Mouse (Mus musculus) heart, adult 18-20 months (tissue): Measurements from ENCODE around the gene Mtmr3. TPM values are rescaled to one million over a fixed set of nuclear protein-coding genes. Genes with fewer than 3 reads are reported as not detected.

Experiments used
- DNase-seq, 2 experiments: peaks; one replicate each; pipeline ENCODE4 v3.0.0; 2021 to 2022; ENCODE audit warnings: mixed read lengths in 1 of 2
- long read RNA-seq, 2 experiments: library from polyadenylated mRNA; stranded (forward); transcript quantifications; one replicate each; pipeline ENCODE4 v2.0.0; 2021
- total RNA-seq, 2 experiments: library from RNA; stranded (reverse); gene quantifications; 2 replicates each; pipeline ENCODE4 v1.2.3; 2021

Mtmr3 gene
- 10 to 100 TPM; 47.4 to 49.0 TPM for total RNA-seq
- long read RNA-seq, experiment 1, full-length matches to known transcripts: 1 of 18 reads
- long read RNA-seq, experiment 1, partial matches to known transcripts: 1 of 18 reads
- long read RNA-seq, experiment 1, other reads (novel, unspliced or antisense): 16 of 18 reads
- long read RNA-seq, experiment 2, full-length matches to known transcripts: 1 of 17 reads
- long read RNA-seq, experiment 2, partial matches to known transcripts: 0 of 17 reads
- long read RNA-seq, experiment 2, other reads (novel, unspliced or antisense): 16 of 17 reads

DNA sequence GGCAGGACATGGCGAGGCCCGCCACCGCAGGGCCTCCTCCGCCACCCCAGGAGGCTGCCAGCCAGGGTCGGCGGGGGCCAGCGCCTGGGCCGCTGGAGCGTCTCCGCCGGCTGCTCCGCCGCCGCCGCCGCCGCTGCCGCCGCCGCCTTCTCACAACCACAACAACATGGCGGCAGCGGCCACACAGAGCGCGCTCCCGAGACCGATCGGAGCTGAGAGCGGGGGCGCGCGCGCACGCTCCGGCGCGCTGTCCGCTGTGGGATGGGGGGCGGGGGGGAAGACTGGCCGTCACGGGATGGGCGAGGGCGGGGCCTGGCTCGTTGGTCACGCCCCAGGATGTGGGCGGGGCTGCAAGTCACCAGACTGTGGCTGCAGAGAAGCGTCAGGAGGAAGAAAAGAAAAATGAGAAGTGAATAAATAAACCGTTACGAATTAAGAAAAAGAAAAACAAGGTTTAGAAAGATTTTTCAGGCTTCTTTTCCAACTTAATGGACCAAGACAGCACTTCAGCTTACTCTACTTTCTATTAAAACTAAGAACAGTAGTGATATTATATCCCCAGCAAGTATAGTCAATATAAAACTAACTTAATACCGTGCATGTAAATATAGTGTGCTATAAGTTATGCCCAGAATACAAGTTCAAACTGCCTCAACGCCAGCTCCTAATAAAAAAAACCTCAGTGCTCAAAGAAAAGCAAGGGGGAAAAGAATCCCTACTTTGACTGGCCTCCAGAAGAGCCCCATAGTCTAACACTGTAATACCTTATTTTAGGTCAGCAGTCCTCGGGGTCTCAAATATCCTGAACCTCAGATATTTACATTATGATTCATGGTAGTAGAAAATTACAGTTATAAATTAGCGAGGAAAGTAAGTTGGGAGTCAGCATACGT, at the start of gene Mtmr3:
Gene Mtmr3, minus strand, starts transcription at position 256 of the 893 bp plus-strand sequence.
- peak; percentile 97 for DNase-seq

DNA sequence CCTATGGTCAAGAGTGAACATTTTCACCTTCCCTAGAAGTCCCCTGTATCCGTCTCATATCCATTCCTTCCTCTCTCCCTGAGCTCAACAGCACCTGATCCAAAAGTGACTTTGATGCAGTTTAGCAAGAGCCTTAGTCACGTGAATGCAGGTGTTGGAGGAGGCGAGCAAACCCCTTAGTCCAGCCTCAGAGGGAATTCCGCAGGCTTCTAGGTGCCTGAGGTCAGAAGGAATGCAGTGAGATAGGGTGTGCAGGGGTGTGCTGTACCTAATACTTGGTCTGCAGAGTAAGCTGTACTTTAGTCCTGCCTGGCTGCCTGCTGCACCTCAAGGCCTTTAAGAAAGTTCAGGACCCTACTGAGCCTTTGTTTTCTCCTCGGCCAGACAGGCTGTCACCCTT, 49.1 kb upstream of the Mtmr3 start:
- no peak for DNase-seq

DNA sequence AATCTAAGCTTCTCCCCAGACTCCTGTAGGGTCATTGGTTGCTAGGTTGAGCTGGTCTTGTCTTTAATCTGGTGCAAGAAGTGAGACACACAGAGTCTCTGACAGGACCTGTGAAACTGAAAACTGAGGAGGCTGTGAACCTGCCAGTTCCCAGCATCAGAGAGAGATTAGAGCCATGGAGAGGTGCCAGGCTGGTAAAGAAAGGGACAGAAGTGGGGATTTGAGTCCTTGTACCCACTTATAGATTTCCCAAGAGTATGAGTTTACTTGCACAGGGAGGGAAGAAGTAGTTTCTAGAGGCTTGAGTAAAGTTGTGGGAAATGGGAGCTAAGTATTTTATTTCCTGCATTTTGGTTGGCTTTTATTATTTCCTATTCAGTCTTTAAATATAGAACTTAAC, 46.5 kb upstream of the Mtmr3 start:
- no peak for DNase-seq

DNA sequence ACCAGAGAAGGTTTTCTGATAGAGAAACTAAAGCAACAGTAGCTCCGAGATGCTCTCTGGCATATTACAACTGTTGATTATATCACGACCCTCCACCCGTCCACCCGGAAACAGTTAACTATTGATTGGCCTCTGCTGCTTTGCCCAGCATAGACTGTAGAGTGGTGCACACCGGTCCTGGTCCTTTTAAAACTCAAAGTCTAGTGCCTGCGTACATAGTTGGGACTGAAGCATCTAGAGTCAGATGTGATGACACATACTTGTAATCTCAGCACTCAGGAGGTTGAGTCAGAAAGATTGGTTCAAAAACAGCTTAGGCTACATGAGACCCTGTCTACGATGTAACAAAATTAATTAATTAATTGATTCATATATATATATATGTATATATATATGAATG, 43.6 kb upstream of the Mtmr3 start:
- no peak for DNase-seq

DNA sequence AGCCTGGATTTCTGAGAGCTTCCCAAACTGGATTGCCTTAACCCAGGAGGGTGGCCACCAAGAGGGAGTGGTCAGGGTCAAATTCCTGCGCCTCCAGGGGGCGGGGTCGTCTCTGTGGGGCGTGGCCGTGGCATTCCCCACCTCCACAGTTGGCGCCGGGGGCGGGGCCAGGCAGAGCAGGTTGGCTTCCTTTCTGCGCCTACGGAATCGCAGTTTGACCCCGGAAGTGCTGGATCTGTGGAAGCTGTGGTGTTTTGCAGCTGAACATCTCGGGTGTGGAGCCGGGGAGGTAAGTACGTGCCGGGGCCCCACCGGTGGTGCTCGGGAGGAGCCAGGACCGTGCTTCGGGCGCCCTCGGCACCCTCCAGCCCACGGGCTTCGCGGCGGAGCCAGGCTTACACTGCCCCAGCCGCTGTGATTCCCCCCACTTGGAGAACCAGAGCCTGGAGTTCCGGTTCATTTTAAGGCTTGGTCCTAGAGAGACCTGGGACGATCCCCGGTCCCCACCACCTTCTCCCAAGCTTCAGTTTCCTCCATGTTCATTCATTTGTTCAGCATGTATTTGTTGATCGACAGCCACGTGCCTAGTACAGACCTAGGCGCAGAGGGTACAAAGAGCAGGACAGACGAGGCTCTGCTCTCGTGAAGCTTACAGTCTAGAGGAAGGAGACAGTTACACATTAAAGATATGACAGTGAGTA, 43.0 kb upstream of the Mtmr3 start, which contains the start of gene Ascc2:
Gene Ascc2, plus strand, starts transcription at position 214 of the 701 bp plus-strand sequence.
- peak; percentile 97 to 99 for DNase-seq

DNA sequence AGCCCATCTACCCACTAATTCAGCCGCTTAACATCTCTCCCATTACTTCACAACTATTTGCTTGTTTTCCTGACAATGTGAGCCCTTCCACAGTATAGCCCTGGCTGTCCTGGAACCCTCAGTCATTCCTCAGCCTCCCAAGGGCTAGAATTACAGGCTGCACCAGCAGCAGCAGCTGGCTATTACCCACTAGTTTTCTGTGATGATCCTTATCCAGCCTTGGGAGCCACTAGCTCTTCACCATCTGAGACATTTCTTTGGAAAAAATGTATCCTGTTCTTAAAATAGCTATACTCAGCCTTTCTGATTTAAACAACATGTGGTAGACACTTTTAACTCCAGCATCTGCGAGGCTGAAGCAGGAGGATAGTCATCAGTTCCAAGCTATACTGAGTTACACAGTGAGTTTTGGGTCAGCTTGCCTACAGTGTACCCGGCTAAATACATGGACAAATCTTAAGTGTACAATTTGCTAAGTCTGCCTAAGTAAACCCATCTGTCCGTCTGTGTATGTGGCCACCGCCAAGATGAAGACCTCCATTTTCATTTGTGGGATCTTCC, 42.2 kb upstream of the Mtmr3 start:
- peak; percentile 10 to 34 for DNase-seq

DNA sequence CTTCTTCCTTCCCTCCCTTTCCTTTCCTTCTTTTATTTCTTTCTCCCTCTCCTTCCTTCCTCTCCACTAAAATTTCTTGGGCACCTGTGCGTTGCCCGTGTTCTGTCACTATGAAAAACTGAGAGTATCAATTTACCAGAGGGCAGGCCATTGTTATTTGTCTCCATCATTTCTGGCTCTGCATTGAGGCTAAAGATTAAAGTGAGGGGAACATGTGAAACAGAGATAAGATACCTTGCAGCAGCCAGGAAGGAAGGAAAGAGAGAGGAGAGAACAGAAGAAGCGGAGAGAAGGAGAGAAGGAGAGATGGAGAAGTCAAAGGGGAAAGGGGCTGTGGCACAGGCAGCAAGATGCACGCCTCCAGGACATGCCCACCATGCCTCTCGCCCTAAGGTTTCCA, 39.7 kb upstream of the Mtmr3 start:
- DNase-seq: no peak

DNA sequence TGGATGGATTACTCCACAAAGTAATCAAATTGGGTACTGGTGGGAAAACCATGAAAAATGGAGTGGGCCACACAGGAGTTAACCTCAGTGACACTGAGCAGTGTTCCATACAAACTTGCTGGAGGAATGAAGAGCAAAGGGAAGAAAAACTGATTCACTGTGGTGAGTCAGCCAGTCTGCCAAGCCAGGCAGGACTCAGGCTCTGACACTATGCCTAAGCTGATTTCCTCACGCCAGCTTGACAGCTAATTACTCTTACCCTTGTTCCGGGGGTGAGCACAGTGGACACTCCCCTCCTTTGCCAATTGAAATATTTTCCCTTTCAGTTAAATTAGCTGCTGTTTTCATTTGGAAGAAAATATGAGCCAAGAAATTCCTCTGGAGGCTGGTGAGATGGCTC, 38.8 kb upstream of the Mtmr3 start:
- DNase-seq: no peak

DNA sequence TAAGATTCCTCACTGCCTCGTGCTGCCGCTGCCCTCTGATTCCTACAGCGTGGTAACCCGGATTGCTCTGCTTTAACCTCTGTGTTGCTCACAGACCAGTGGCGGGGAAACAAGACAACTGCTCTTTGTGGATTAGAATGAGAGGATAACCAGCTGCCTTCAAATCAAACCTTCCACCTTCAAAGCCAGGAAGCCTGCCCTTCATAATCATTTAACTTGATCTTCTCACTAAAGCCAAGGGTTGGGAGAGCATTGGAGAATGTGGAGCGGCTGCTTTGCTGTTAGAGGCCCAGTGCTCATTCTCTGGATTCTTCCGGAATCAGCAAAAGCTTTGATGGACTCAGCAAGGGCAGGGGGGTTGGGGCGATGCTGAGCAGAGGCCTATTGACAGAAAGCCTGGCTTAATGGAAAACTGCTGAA, 35.2 kb upstream of the Mtmr3 start:
- no peak for DNase-seq

DNA sequence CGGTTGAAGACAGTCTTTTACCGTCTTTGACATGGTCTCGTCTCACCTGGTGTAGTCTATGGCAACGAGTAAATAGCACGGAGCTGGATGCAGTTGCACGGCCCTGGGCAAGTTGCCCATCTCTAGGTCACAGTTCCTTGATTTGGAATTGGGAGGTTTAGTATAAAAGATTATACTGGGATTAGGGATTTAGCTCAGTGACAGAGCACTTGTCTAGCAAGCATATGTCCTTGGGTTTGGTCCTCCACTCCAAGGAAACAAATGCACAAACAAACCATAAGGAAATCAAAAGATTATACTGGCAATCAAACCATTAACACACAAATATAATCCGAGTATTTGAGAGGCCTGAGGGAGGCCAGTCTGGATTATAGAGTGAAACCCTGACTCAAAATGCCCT, 33.0 kb upstream of the Mtmr3 start:
- DNase-seq: no peak

DNA sequence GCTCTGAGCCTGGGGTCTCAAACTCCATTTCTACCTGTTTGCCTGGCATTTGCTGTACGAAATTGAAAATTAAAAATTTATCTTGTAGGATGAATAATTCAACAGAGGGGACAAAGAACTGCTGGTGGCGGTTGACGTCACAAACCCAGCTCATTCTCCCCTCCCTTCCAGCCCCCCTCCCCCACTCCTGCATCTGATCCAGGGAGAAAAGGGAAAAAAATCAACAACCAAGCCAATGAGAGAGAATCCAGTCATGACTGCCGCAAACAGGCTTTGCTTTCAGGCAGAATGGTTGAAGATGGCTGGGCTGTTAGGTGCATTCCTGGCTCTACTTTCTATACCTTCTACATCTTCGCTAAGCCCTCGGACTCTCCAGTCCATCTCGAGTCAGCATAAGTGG, 31.3 kb upstream of the Mtmr3 start:
- DNase-seq: no peak

DNA sequence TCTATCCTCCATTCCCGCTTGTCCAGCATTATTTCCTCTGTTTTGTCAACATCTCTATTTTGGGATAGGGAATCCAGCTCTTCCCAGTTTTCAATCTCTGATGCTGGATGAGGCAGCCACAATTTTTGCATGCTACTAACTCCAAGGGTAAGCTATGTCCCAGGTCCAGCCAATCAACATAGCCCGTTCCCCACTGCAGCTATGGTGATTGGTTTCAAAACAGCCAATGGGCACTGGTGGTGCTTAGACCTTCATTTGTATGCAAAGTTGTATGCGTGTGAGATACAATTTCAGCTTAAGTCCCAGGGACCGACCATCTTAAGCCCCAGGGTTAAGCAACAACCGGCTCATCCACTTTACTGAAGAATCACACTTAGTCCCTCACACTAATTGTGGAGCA, 28.3 kb upstream of the Mtmr3 start:
- no peak for DNase-seq

DNA sequence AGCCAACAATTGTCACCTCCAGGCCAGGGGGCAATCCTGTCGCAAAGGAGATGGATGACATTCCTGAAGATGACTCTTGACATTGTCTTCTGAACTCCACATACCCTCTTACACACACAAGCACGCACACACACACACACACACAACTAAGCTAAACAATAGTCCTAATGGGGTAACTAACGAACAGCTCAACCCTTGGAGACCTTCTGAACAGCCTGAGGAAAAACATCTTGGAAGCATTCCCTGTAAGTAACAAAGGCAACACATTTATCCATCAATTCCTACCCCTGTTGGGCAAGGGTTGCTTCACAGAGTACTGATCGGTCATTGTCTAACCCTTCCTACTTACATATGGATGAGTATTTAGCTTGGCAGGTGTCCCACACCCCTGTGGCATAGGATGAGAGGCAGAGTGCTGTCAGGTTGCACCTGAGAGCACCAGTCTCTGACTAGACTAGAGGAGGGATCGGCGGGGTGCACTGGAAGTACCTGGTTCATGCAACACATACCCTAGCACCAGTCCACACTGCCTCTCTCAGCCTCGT, 27.9 kb upstream of the Mtmr3 start:
- no peak for DNase-seq

DNA sequence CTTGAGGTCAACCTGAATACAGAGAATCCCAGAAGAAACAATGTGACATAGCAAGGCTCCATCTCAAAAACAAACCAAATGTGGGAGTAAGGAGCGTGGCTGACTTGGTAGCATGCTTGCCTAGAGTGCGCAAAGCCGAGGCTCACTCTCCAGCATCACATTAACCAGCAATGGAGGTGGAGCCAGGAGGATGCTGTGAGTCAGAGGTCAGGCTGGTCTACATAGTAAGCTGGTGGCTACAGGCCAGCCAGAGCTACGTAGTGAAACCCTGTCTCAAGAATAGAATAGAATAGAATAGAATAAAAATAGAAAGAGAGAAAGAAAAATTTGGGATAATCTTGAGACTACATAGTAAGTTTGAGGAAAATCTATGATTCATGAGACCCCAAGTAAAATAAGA, 27.2 kb upstream of the Mtmr3 start:
- peak in 1 of 2 experiments; percentile 41 for DNase-seq

DNA sequence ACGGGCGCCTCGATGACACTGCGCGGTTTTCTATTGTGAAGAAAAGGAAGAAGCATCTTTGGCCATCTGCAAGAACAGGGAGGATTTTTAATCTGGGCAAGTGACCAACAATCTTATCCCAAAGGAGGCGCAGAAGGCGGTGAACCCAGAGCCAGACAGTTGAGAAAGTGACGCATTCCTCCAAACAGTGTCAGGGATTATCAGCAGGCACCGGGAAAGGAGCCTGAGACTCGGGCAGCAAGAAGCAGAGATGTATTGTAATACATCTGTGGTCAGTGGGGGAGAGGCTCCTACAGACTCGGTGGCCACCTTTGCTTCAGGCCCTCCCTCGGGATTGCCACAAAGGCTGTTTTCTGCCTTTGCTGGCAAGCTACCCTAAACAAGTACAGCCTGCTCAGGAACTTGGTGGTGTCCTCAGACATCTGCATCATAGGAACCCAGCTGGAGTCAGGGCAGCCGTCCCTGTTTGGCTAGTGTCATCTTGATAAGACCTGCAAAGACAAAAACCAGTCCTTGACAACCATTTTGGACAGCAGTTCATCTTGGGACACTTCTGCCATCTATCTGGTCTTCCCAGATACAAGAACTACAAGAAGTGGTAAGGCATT, 25.9 kb upstream of the Mtmr3 start:
- peak; percentile 80 to 84 for DNase-seq

DNA sequence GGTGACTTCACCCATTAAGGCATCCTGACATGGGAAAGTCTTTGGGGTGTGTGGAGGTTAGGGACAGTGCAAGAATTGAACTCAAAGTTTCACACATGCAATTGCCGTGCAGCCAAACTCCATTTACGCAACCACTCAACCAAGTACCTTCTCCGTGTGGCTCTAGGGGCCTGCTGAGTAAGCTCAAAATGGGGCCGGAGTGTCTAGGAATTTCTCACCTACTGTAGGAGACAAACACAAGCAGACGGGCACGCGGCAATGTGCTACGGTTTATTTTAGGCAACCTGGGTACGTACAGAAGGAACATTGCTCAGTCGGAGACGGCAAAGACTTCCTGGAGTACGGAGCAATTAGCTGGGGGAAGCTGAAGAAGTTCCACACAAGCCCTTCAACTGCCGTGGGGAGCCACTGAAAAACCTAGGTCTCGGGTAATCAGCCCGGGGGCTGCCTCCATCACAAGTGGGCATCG, 25.4 kb upstream of the Mtmr3 start, which contains the start of gene Gm11032:
Gene Gm11032, plus strand, starts transcription at position 51 of the 469 bp plus-strand sequence.
- DNase-seq: peak in 1 of 2 experiments; percentile 18

DNA sequence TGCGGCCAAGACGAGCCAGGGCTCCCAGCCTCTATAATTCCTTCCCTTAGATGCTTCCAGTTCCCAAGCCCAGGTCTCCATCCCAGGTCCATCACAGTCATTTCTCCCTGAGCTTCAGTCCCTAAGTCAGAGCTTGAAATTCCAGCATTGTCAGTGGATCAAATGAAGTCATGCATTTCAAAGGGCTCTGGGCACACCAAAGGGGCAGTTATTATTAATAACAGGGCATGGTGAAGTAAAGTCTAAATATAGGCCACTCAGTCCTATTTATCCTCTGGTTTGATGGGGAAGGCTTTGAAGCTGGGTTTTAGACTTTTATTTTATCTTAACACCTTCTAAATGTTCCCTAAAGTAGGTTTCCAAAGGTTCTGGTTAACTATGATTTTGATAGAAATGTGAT, 17.2 kb upstream of the Mtmr3 start:
- peak; percentile 44 to 45 for DNase-seq

DNA sequence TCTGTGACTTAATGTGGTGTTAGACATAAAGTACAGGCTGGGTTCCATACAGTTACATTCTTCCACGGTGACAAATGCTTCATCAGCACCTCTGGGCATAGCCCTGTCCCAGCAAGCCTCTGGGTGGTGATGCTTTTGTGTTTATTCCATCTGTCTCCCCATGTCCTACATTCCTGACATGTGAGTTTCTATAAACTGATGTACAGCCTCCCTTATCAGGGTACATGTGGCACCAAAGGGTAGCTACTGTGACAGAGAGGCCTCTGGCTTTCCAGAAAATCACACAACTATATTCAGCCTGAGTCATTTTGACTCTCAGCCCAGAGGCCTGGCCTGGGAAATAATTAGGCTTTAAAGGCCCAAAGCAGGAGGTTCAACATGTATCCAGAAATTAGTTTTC, 11.9 kb upstream of the Mtmr3 start:
- peak; percentile 61 to 64 for DNase-seq

DNA sequence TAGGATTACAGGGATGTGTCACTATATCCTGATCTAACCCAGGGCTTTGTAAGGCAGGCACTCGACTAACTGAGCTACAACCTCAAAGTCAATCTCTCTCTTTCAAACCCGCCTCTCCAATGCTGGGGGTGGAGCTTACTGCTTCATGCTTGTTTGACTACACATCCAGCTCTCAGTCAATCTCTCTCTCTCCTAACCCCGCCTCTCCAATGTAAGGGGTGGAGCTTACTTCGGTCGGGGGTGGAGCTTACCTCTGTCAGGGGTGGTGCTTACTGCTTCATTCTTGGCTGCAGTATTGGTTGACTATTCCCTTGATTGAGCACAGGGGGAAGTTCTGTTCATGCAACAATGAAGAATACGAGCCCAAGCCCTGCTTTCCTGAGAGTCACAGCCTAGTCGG, 10.8 kb upstream of the Mtmr3 start:
- peak; percentile 57 to 58 for DNase-seq

DNA sequence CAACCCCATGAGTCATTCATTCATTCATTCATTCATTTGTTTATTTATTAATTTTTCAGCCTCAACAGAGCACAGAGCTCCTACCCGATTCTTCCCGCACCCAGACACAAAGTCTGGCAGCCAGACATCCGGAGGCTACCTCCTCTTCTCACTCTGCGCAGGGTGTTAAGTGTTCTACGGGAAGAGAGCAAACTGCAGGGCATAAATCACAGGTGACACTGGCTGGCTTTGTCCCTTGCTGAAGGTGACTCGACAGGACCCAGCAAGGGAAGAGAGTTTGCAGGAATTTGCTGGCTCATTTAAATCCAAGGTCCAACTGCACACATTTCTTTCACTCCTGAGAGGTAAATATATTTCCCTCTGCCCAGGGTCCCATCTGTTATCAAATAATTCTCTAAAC, 9.8 kb upstream of the Mtmr3 start:
- no peak for DNase-seq

DNA sequence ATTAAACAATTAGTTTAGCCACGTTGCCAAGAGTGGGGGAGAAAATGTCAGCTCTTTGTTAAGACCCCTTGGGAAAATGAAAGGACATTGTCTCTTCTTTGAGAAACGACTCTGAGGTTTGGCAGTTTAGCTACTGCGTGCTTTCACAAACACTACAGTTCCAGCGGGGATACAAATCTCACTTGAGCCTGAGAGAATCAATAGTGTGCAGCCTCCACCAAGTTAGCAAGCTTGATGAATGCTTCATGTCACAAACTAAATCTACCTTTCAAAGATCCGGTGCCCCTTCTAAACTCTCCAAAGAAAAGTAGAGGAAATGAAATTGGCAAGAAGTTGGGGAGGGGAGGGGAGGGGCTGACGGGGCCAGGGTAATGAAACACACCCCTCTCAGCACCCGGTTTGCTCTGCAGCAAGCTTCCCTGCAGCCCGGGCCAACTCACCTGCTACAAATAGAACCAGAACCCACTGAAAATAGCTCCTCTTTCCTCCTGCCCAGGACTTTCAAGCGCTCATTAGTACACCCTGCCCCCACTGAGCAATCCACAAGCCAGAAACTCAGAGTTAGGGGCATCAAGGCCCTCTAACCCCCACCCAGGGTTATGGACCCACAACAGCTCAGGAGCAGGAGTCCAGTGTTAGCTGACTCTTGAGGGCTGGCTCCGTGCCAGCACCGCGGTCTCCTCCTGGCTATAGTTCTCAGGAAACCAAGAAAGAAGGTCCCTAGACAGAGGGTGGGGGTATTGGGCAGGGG, 8.2 kb upstream of the Mtmr3 start:
- DNase-seq: peak; percentile 67 to 73
